Mouse (Mus musculus) limb, embryonic 14.5 days (tissue): ENCODE measurements around the gene Akap7. TPM values are rescaled to one million over a fixed set of nuclear protein-coding genes. Genes with fewer than 3 reads are reported as not detected.

ENCODE experiments used
- ATAC-seq: fragments of 200-750 bp; cut with Nextera tagmentation; 2 replicates; pipeline ENCODE4 v1.8.0; 2017; ENCODE audit warnings: low read depth, moderate number of reproducible peaks, moderate TSS enrichment; ENCODE audit not compliant: low FRiP score
- DNase-seq: peaks from one replicate; pipeline ENCODE4 v3.0.0-alpha.2; 2015; ENCODE audit warnings: low spot score
- H3K27ac ChIP-seq: fragments of 300-500 bp; sonication (generic); replicated peaks from 2 replicates; pipeline ENCODE4 v1.5.1; 2014; ENCODE audit warnings: low read depth, mild to moderate bottlenecking, low read length, moderate library complexity, mixed read lengths
- H3K27me3 ChIP-seq: fragments of 300-500 bp; sonication (generic); 2 replicates; pipeline ENCODE4 v1.6.1; 2014; ENCODE audit warnings: low read length, mixed read lengths; ENCODE audit not compliant: control insufficient read depth, insufficient read depth
- H3K36me3 ChIP-seq: fragments of 300-500 bp; sonication (generic); 2 replicates; pipeline ENCODE4 v1.6.1; 2014; ENCODE audit warnings: mild to moderate bottlenecking, low read length, moderate library complexity, mixed read lengths; ENCODE audit not compliant: control insufficient read depth, insufficient read depth
- H3K4me1 ChIP-seq: fragments of 300-500 bp; sonication (generic); 2 replicates; pipeline ENCODE4 v1.6.1; 2014; ENCODE audit warnings: antibody characterized with exemption, low read length, mixed read lengths; ENCODE audit not compliant: control insufficient read depth, insufficient read depth
- H3K4me2 ChIP-seq: fragments of 300-500 bp; sonication (generic); replicated peaks from 2 replicates; pipeline ENCODE4 v1.6.1; 2014; ENCODE audit warnings: low read depth, mild to moderate bottlenecking, low read length, moderate library complexity; ENCODE audit not compliant: severe bottlenecking
- H3K4me3 ChIP-seq: fragments of 300-500 bp; sonication (generic); replicated peaks from 2 replicates; pipeline ENCODE4 v1.5.1; 2014; ENCODE audit warnings: low read length
- H3K9ac ChIP-seq: fragments of 300-500 bp; sonication (generic); 2 replicates; pipeline ENCODE4 v1.6.1; 2014; ENCODE audit warnings: mild to moderate bottlenecking, low read depth, low read length, moderate library complexity; ENCODE audit not compliant: severe bottlenecking
- H3K9me3 ChIP-seq: fragments of 300-500 bp; sonication (generic); 2 replicates; pipeline ENCODE4 v1.6.1; 2016; ENCODE audit warnings: low read length; ENCODE audit not compliant: control insufficient read depth
- POLR2A ChIP-seq: fragments of 200-500 bp; IDR thresholded peaks from 2 replicates; pipeline ENCODE4 v1.8.0; 2012; ENCODE audit warnings: inconsistent platforms, mild to moderate bottlenecking, moderate library complexity, borderline replicate concordance; ENCODE audit not compliant: insufficient read depth, insufficient read length; ENCODE audit errors: extremely low read depth
- WGBS: fragments of 180-500 bp; shearing (Covaris S2); extraction: QIAGEN DNeasy Blood & Tissue Kit; methylation state at CpG from one replicate; pipeline ENCODE4 v1.1.7; 2014; 5-methylcytosine and 5-hydroxymethylcytosine counted together
- polyA plus RNA-seq, 2 experiments: library from polyadenylated mRNA; depleted of rRNA in 1 of 2; stranded (reverse) in 1 of 2; unstranded in 1 of 2; fragments of >200 nt; fragmentation: Nextera tagmentation in 1 of 2; extraction: Ambion mirVana in 1 of 2; gene quantifications; 2 replicates each; pipeline versions ENCODE4 v1.2.1 to v1.2.3; 2012 to 2014

Akap7 gene
- polyA plus RNA-seq, 2 experiments = 17.6 to 20.9 TPM

- TF ChIP-seq POLR2A = no peak
- 80% methylated on average over 4 of the region's 4 CpGs for WGBS
Measured at GRCm38 (mm10) chr10:25310736-25311135, 3.1 kb upstream of the Akap7 start.

DNA sequence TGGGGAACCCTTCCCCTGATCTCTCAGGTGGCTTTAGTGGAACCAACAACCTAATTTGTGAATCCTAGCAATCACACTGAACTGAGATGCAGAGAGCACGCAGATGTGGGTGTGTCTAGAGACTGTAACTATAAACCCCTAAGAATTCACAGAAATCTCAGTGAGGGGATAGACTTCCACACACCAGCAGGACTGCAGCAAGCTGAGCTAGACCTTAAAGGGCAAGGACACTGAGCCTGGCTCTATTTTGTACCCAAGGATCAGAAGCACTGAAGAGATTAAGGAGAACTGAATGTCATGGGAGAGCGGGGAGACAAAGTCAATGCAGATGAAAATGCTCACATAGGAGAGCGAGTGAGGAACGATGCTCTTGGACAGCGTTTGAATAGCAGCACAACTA, 2.3 kb upstream of the Akap7 start:
- Histone ChIP-seq H3K27me3 (no peaks in the 10 kb centered on the region), H3K9me3 (no peaks in the 10 kb centered on the region), H3K27ac (no peak overlapping the region), H3K4me3 (no peak overlapping the region), H3K4me2 (no peak overlapping the region), H3K4me1 (peaks cover 8% of the 10 kb centered on the region), H3K9ac (no peak overlapping the region), H3K36me3 (no peaks in the 10 kb centered on the region)
- no peak for TF ChIP-seq POLR2A
- WGBS = 86% methylated on average over 5 of the region's 5 CpGs
- ATAC-seq (no peak), DNase-seq (no peak)

More at GRCm38 (mm10) chr10:25310736-25311135, 3.1 kb upstream of the Akap7 start:
- peaks cover 8% of the 10 kb centered on the region for H3K4me1 ChIP-seq
- DNase-seq (no peak), ATAC-seq (no peak)
- H3K27me3 ChIP-seq = no peaks in the 10 kb centered on the region
- H3K9me3 ChIP-seq = no peaks in the 10 kb centered on the region
- H3K4me3 ChIP-seq = no peak overlapping the region
- no peak overlapping the region for H3K4me2 ChIP-seq
- no peaks in the 10 kb centered on the region for H3K36me3 ChIP-seq
- H3K9ac ChIP-seq = no peak overlapping the region
- no peak overlapping the region for H3K27ac ChIP-seq

- H3K4me1 ChIP-seq = no peaks in the 10 kb centered on the region
- no peak overlapping the region for H3K4me3 ChIP-seq
- H3K9me3 ChIP-seq = no peaks in the 10 kb centered on the region
- H3K27ac ChIP-seq = no peak overlapping the region
- WGBS = 60% methylated on average over 6 of the region's 6 CpGs
- no peak for TF ChIP-seq POLR2A
- H3K27me3 ChIP-seq = no peaks in the 10 kb centered on the region
- no peak for ATAC-seq
- DNase-seq = no peak
- H3K4me2 ChIP-seq = no peak overlapping the region
- no peaks in the 10 kb centered on the region for H3K36me3 ChIP-seq
- H3K9ac ChIP-seq = no peak overlapping the region
Measured at GRCm38 (mm10) chr10:25305146-25305545, 2.5 kb downstream of the Akap7 start.

- 93% methylated on average over 2 of the region's 2 CpGs for WGBS
- no peaks in the 10 kb centered on the region for H3K27me3 ChIP-seq
Measured at GRCm38 (mm10) chr10:25304608-25305007, 3.1 kb downstream of the Akap7 start.

DNA sequence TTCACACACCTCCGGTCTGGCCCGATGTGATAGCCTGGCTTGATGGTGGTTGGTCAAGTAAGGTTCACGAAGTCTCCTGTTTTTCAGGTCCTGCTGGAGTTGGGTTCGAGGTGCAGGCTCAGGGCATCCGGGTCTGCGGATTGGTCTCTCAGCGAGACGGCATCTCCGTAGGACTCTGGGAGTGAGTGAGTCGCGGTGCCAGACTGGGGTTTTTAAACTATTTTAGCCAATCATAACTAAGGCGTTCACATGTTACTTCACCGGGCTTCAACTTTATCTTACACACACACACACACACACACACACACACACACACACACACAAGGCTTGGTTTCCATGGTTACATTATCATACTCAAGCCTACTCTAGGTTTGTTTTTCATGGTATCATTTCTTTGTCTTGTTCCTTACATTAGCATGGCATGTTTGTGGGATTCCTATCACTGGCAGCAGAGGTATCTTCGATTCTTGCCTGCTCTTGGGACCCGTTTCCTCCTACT, 8.6 kb downstream of the Akap7 start:
- Histone ChIP-seq H3K27me3 (no peaks in the 10 kb centered on the region), H3K4me1 (peaks cover 13% of the 10 kb centered on the region), H3K9me3 (no peaks in the 10 kb centered on the region), H3K9ac (no peak overlapping the region), H3K36me3 (no peaks in the 10 kb centered on the region), H3K4me3 (no peak overlapping the region), H3K4me2 (no peak overlapping the region), H3K27ac (no peak overlapping the region)
- ATAC-seq = no peak
- DNase-seq = no peak
- WGBS = 96% methylated on average over 15 of the region's 15 CpGs
- no peak for TF ChIP-seq POLR2A

More at GRCm38 (mm10) chr10:25304608-25305007, 3.1 kb downstream of the Akap7 start:
- no peak overlapping the region for H3K9ac ChIP-seq
- DNase-seq (no peak), ATAC-seq (no peak)
- H3K9me3 ChIP-seq = no peaks in the 10 kb centered on the region
- H3K36me3 ChIP-seq = no peaks in the 10 kb centered on the region
- H3K4me2 ChIP-seq = no peak overlapping the region
- no peak for TF ChIP-seq POLR2A
- no peaks in the 10 kb centered on the region for H3K4me1 ChIP-seq
- no peak overlapping the region for H3K27ac ChIP-seq
- H3K4me3 ChIP-seq = no peak overlapping the region

DNA sequence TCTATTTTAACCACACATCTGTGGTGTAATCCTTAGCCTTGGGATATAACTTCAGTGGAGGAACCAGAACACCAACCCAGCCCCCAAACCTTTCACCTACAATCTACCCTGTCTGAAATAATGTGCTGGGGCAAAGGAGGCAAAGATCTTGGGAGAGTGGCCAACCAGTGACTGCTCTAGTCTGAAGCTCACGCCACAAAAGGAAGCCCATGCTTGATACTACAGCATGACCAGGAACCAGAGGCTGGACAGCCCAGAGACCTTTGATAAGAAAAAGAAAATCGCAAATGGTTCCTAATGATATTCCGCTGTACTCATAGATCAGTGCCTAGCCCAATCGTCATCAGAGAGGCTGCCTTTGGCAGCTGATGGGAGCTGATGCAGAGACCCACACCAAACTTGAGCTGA, 9.4 kb downstream of the Akap7 start:
- Histone ChIP-seq H3K36me3 (no peaks in the 10 kb centered on the region), H3K4me2 (peak overlapping the region; percentile 56), H3K27me3 (no peaks in the 10 kb centered on the region), H3K4me3 (no peak overlapping the region), H3K9ac (no peak overlapping the region), H3K27ac (no peak overlapping the region), H3K4me1 (peaks cover 13% of the 10 kb centered on the region), H3K9me3 (no peaks in the 10 kb centered on the region)
- 84% methylated on average over 4 of the region's 4 CpGs for WGBS
- ATAC-seq = no peak
- TF ChIP-seq POLR2A = no peak
- no peak for DNase-seq
